Mouse (Mus musculus) midbrain, postnatal 0 days (tissue): Measurements from ENCODE around the gene Dmrtc2. TPM values are rescaled to one million over a fixed set of nuclear protein-coding genes. Genes with fewer than 3 reads are reported as not detected.

Source experiments
- ATAC-seq: fragments of 200-750 bp; cut with Nextera tagmentation; 2 replicates; pipeline ENCODE4 v1.8.0; 2017; ENCODE audit warnings: moderate number of reproducible peaks, mild to moderate bottlenecking, moderate TSS enrichment, moderate library complexity; ENCODE audit not compliant: low FRiP score
- DNase-seq: peaks from one replicate; pipeline ENCODE4 v3.0.0-alpha.2; 2015; ENCODE audit warnings: low spot score
- H3K27ac ChIP-seq: fragments of 300-500 bp; sonication (generic); 2 replicates; pipeline ENCODE4 v1.5.1; 2014; ENCODE audit warnings: low read depth, mild to moderate bottlenecking, low read length, mixed read lengths
- H3K27me3 ChIP-seq: fragments of 300-500 bp; sonication (generic); 2 replicates; pipeline ENCODE4 v1.6.1; 2014; ENCODE audit warnings: low read length, control low read depth, mixed read lengths; ENCODE audit not compliant: insufficient read depth
- H3K36me3 ChIP-seq: fragments of 300-500 bp; sonication (generic); 2 replicates; pipeline ENCODE4 v1.6.1; 2014; ENCODE audit warnings: low read length, control low read depth, mixed read lengths; ENCODE audit not compliant: insufficient read depth
- H3K4me1 ChIP-seq: fragments of 300-500 bp; sonication (generic); 2 replicates; pipeline ENCODE4 v1.6.1; 2014; ENCODE audit warnings: mild to moderate bottlenecking, control low read depth, antibody characterized with exemption, low read length, mixed read lengths; ENCODE audit not compliant: insufficient read depth
- H3K4me2 ChIP-seq: fragments of 300-500 bp; sonication (generic); 2 replicates; pipeline ENCODE4 v1.6.1; 2014; ENCODE audit warnings: low read depth, mild to moderate bottlenecking, low read length, mixed read lengths; ENCODE audit not compliant: poor library complexity, severe bottlenecking
- H3K4me3 ChIP-seq: fragments of 300-500 bp; sonication (generic); 2 replicates; pipeline ENCODE4 v1.5.1; 2014; ENCODE audit warnings: low read depth, mild to moderate bottlenecking, low read length, moderate library complexity
- H3K9ac ChIP-seq: fragments of 300-500 bp; sonication (generic); replicated peaks from 2 replicates; pipeline ENCODE4 v1.6.1; 2014; ENCODE audit warnings: mild to moderate bottlenecking, low read length, moderate library complexity, mixed read lengths; ENCODE audit not compliant: poor library complexity, severe bottlenecking
- H3K9me3 ChIP-seq: fragments of 300-500 bp; sonication (generic); 2 replicates; pipeline ENCODE4 v1.6.1; 2016; ENCODE audit warnings: low read length, control low read depth
- CTCF ChIP-seq: IDR thresholded peaks from 2 replicates; pipeline ENCODE4 v1.5.1; 2016; ENCODE audit warnings: antibody characterized with exemption, mild to moderate bottlenecking
- WGBS: fragments of 180-500 bp; shearing (Covaris S2); extraction: QIAGEN DNeasy Blood & Tissue Kit; methylation state at CpG from one replicate; pipeline ENCODE4 v1.1.7; 2014; 5-methylcytosine and 5-hydroxymethylcytosine counted together
- polyA plus RNA-seq: library from polyadenylated mRNA; unstranded; fragments of >200 nt; fragmentation: Nextera tagmentation; extraction: Ambion mirVana; gene quantifications from 2 replicates; pipeline ENCODE4 v1.2.1, GENCODE M21; 2015
- total RNA-seq: library from RNA; depleted of rRNA; stranded (reverse); fragments of >200 nt; gene quantifications from 2 replicates; pipeline ENCODE4 v1.2.3, GENCODE M21; 2014

The Dmrtc2 gene
- total and polyA plus RNA-seq, 2 experiments from 2014 or later: 0.11 to 0.31 TPM

DNA sequence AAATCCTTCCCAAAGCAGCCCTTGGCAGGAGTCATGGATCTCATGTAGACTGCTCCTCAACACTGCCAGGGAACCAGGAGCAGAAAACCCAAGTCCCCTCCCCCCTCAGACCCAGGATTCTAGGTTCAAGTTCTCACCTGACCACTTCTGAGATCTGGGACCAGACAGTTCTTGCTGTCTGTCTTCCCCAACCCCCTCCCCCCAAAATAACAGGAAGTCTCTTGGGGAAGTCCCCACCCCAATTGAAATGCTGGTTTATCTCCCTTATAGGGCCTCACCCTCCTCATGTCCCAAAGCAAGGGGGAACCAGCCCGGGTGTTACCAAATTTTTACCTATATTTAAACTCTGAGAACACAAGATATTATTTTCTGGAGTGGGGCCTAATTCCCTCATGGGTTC, 32.0 kb downstream of the Dmrtc2 start:
- 86% methylated on average over 1 of the region's 1 CpGs for WGBS
- Histone ChIP-seq H3K27ac (0 out of 2 replicates have a peak overlapping the region, but pooled peaks have one; percentile 70), H3K4me3 (no peak overlapping the region), H3K9ac (no peak overlapping the region), H3K9me3 (no peaks in the 10 kb centered on the region), H3K27me3 (no peaks in the 10 kb centered on the region), H3K4me2 (no peak overlapping the region), H3K4me1 (no peaks in the 10 kb centered on the region; the same call in 1 of the 2 replicates), H3K36me3 (no peaks in the 10 kb centered on the region)
- no peak for TF ChIP-seq CTCF
- ATAC-seq (no peak), DNase-seq (no peak)

DNA sequence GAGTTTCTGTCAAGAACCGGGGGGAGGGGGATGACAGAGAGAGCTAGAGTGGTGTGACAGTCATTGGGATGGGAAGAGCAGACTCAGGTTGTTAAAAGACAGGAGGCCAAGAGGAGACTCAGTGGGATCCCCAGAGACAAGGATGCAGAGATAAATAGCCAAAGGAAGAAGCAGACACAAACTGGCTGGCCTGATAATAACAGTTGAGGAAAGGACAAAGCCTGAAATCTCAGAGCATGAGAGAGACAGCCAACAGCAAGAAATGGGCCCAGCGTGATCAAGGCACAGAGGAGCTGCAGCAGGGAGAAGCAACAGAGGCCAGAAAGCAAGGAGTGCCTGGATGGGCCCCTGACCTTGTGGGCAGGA, 32.4 kb downstream of the Dmrtc2 start:
- DNase-seq: no peak

DNA sequence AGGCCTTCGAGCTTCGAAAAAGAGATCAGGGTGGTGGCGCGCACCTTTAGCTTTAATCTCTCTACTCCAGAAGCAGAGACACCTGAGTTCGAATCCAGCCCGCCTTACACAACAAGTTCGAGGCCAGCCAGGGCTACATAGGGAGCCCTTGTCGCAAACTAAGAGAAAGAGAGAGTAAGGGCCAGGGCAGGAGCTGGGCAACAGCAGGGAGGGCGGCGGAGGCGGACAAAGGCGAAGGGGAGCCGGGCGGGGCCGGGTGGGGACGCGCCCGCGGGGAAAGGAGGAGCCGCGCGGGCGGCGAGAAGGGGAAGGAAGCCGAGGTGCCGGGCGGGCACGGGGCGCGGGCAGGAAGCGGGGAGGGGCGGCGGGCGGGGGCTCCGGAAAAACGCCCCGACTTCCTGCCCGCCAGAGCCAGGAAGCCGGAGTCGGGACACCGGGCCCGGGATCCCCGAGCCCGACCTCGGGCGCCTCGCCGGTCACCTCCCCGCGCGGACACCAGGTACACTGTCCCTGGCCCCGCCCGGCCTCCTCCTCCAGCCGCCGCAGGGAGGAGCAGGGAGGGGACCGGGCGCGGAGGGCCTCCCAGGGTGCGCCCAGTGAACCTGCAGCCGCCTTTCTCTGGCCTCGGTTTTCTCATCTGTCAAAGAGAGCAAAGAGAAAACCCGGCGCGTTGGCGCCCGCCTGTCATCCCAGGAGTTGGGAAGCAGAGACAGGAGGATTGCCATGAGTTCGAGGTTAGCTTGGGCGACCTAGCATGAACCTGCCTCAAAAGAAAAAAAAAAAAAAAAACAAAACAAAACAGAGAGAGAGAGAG, 33.0 kb downstream of the Dmrtc2 start, which contains the start of gene Arhgef1:
Arhgef1 (plus strand) TSS at position 283 of the 814 bp plus-strand sequence.
- Histone ChIP-seq H3K27ac (peak within 1 kb of the TSS; percentile 70), H3K4me1 (no peaks in the 10 kb centered on the region; the same call in 1 of the 2 replicates), H3K4me3 (peak within 1 kb of the TSS; percentile 55), H3K4me2 (peak within 1 kb of the TSS; percentile 83), H3K9me3 (no peaks in the 10 kb centered on the region), H3K27me3 (no peaks in the 10 kb centered on the region), H3K36me3 (peaks cover 4% of the 10 kb centered on the region; the same call in 1 of the 2 replicates), H3K9ac (peak within 1 kb of the TSS; percentile 73)
- 6% methylated on average over 48 of the region's 68 CpGs for WGBS
- no peak for TF ChIP-seq CTCF
- DNase-seq (peak; percentile 19), ATAC-seq (no peak)

More for the DNA sequence above, 32.4 kb downstream of the Dmrtc2 start:
- Histone ChIP-seq H3K9me3 (no peaks in the 10 kb centered on the region), H3K9ac (peak overlapping the region; percentile 73; the same call in 1 of the 2 replicates), H3K27me3 (no peaks in the 10 kb centered on the region), H3K27ac (peak overlapping the region; percentile 70), H3K4me1 (no peaks in the 10 kb centered on the region; the same call in 1 of the 2 replicates), H3K4me2 (no peak overlapping the region), H3K36me3 (no peaks in the 10 kb centered on the region), H3K4me3 (peak overlapping the region; percentile 55; the same call in 1 of the 2 replicates)
- TF ChIP-seq CTCF: no peak
- no peak for ATAC-seq
- 60% methylated on average over 2 of the region's 2 CpGs for WGBS

GRCm38 (mm10) chr7:24903444-24903825, 33.6 kb downstream of the Dmrtc2 start:
- DNase-seq (no peak), ATAC-seq (no peak)
- no peak for TF ChIP-seq CTCF
- no peak overlapping the region for H3K27ac ChIP-seq
- H3K4me1 ChIP-seq: no peaks in the 10 kb centered on the region; the same call in 1 of the 2 replicates
- peaks cover 10% of the 10 kb centered on the region; the same call in 1 of the 2 replicates for H3K36me3 ChIP-seq
- peak overlapping the region; percentile 55 for H3K4me3 ChIP-seq
- peak overlapping the region; percentile 73; the same call in 1 of the 2 replicates for H3K9ac ChIP-seq
- H3K27me3 ChIP-seq: no peaks in the 10 kb centered on the region
- H3K4me2 ChIP-seq: peak overlapping the region; percentile 83
- no peaks in the 10 kb centered on the region for H3K9me3 ChIP-seq
- WGBS: 49% methylated on average over 10 of the region's 10 CpGs

DNA sequence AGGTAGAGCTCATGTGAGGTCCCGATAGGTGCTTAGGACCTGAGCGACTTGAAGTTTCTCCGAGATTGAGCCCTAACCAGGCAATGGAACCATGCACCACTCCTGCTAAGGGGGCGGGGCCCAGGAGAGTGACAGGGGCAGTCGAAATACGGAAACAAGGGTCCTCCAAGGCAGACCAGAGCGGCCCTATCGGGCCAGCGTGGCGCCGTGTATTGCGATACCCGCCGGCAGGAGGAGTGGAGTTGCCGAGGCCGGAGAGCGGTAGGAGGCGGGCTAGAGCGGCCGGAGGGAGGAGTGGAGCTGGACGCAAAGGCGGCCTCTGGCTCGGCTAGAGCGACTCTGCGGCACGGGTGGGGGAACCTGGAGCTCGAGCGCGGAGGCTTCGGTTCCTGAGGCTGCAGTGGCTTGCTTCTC, 34.2 kb downstream of the Dmrtc2 start:
- H3K36me3 ChIP-seq: peaks cover 17% of the 10 kb centered on the region; the same call in 1 of the 2 replicates
- ATAC-seq (peak; percentile 94), DNase-seq (peak; percentile 99)
- H3K9me3 ChIP-seq: no peaks in the 10 kb centered on the region
- no peaks in the 10 kb centered on the region; the same call in 1 of the 2 replicates for H3K4me1 ChIP-seq
- peak; percentile 84 for TF ChIP-seq CTCF
- H3K4me2 ChIP-seq: peak overlapping the region; percentile 83
- peak overlapping the region; percentile 82 for H3K27ac ChIP-seq
- H3K27me3 ChIP-seq: no peaks in the 10 kb centered on the region
- WGBS: under 1% methylated on average over 30 of the region's 30 CpGs
- H3K4me3 ChIP-seq: peak overlapping the region; percentile 55
- peak overlapping the region; percentile 68 for H3K9ac ChIP-seq

GRCm38 (mm10) chr7:24904936-24905335, 35.1 kb downstream of the Dmrtc2 start:
- peak overlapping the region; percentile 68 for H3K9ac ChIP-seq
- peak; percentile 88 for TF ChIP-seq CTCF
- no peaks in the 10 kb centered on the region for H3K27me3 ChIP-seq
- peak overlapping the region; percentile 55 for H3K4me3 ChIP-seq
- peaks cover 18% of the 10 kb centered on the region; the same call in 1 of the 2 replicates for H3K36me3 ChIP-seq
- 0 out of 2 replicates have a peak overlapping the region, but pooled peaks have one; percentile 82 for H3K27ac ChIP-seq
- H3K4me1 ChIP-seq: no peaks in the 10 kb centered on the region; the same call in 1 of the 2 replicates
- DNase-seq: peak; percentile 82
- WGBS: 10% methylated on average over 3 of the region's 3 CpGs
- H3K9me3 ChIP-seq: no peaks in the 10 kb centered on the region
- H3K4me2 ChIP-seq: peak overlapping the region; percentile 83
- peak; percentile 33 for ATAC-seq
